Mouse (Mus musculus): Measurements from ENCODE around the gene Olfr672.
"Not testable (repeated sequence)": the region's sequence is repeated elsewhere in the genome, so short reads cannot be mapped to it uniquely, and the experiment has no call there.

The Olfr672 gene

GRCm38 (mm10) chr7:105001929-105002328 lies at the start of gene Olfr672:
Gene Olfr672, minus strand, starts transcription at chr7:105002029.
- no peak for DNase-seq

- not testable (repeated sequence) for DNase-seq
Measured at GRCm38 (mm10) chr7:105033836-105034235, 32.0 kb upstream of the Olfr672 start.

GRCm38 (mm10) chr7:105032398-105032797 lies 30.6 kb upstream of the Olfr672 start, which contains the start of gene Olfr676:
Gene Olfr676, plus strand, starts transcription at chr7:105032698.
- no peak for DNase-seq

GRCm38 (mm10) chr7:105028360-105028759 lies 26.5 kb upstream of the Olfr672 start, which contains the start of gene Olfr675:
Gene Olfr675, minus strand, starts transcription at chr7:105028460.
- no peak for DNase-seq

GRCm38 (mm10) chr7:105022530-105022929 lies 20.7 kb upstream of the Olfr672 start:
- no peak for DNase-seq

- DNase-seq, result no peak
Measured at GRCm38 (mm10) chr7:104979026-104979425, 22.8 kb downstream of the Olfr672 start, which contains the start of gene Olfr671. Gene Olfr671, minus strand, starts transcription at chr7:104979126.

GRCm38 (mm10) chr7:104972507-104972906 lies 29.3 kb downstream of the Olfr672 start:
- DNase-seq, result not testable (repeated sequence)

GRCm38 (mm10) chr7:104962520-104962919 lies 39.3 kb downstream of the Olfr672 start, which contains the start of gene Olfr670:
Gene Olfr670, minus strand, starts transcription at chr7:104962620.
- no peak for DNase-seq

- DNase-seq, result not testable (repeated sequence)
Measured at GRCm38 (mm10) chr7:104950234-104950633, 51.6 kb downstream of the Olfr672 start.

All from thymus, postnatal 25 days (tissue).